Mouse (Mus musculus): Measurements from ENCODE around the gene Bpifb9a.
"Not testable (repeated sequence)": the region's sequence is repeated elsewhere in the genome, so short reads cannot be mapped to it uniquely, and the experiment has no call there.

The Bpifb9a gene

GRCm38 (mm10) chr2:154257554-154257953, at the start of gene Bpifb9a:
Gene Bpifb9a, plus strand, starts transcription at chr2:154257854.
- not testable (repeated sequence) for DNase-seq (ENCODE audit: low spot score in 2 of 2)

DNA sequence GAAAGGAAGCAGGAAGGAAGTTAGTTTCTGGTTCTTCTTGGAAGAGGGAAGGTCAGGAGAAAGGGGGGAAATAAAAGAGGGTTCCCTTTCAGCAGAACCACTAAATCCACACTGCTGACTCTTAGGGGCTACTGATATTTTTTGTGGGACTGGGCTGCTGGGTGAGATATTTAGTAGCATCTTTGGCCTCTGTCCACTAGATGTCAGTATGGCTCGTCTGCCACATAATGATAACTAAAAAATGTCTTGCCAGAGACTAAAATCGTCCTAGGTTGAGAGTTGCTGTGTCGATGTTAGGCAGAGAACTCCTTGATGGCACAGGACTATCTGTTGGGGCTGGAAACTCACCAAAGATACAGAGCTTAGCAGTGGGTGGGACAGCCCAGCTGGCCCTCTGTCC, 48.5 kb upstream of the Bpifb9a start:
- DNase-seq (ENCODE audit: low spot score in 2 of 2): peak in 1 of 2 experiments; percentile 29

- DNase-seq (ENCODE audit: low spot score in 2 of 2): no peak
Observed at GRCm38 (mm10) chr2:154211121-154211520, 46.5 kb upstream of the Bpifb9a start.

GRCm38 (mm10) chr2:154211881-154212280, 45.8 kb upstream of the Bpifb9a start:
- DNase-seq (ENCODE audit: low spot score in 2 of 2): peak; percentile 68 to 83

DNA sequence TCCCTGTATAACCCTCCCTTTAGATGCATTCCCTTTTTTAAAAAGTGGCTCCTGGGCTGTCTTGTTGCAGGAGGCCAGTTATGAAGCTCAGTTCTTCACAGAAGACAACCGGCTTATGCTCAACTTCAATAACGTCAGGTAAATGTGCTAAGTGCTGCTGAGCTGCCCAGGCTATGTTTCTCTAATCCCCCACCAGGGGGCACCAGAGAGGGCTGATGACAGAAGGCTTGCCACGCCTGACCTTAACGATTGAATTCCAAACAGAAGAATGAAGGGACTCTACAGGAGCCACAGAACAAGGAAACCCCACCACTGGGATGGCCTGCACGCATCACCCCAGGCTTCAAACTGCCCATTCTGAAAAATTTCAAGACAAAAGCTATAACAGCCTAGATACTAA, 42.5 kb upstream of the Bpifb9a start:
- DNase-seq (ENCODE audit: low spot score in 2 of 2): peak; percentile 47 to 58

DNA sequence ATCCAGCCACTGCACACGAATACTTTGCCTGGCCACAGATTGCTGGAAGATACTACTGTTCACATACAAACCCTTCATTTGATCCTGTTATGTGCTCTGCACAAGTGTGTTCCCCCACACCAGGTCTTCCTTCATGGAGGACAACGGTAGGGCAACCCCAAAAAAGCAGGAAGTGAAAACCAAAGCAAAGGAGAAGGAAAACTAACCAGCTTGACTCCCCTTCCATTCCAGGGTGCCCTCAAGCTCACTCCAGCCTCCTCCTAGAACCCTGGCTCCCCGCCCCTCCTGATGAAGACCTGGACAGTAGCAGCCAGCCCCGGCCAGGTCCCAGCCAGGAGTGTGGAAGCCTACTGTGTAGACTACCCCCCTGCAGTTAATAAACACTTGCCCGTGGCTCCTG, 37.7 kb upstream of the Bpifb9a start:
- no peak for DNase-seq (ENCODE audit: low spot score in 2 of 2)

DNA sequence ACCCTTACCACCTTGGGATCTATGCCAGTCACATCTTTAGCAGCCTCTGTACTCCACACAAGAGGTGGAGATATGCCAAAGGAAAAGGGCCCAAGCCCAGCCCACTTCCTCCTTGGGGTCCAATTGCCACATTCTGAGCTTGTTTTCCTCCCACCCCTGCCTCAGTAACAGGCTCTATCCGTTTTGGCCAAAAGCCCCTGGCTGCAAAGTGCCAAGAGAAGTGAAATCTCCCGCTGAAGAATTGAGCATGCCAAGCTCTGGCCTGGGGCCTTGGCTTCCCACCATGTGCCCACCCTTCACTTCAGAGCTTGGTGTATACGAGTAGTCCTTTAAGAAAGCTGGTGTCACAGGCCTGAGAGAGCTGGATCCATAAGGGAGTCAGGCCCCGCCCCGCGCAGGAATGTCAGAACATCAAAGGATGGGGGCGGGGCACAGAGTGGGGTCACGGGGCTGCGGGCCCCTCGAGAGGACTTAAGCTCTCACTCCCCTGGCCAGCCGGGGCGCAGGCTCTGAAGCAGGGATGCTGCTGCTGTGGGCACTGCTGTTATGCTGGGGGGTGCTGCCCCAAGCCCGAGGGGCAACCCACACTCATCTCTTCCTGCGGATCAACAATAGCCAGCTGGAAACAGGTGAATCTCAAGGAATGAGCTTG, 34.3 kb upstream of the Bpifb9a start, which contains the start of gene Bpifb5:
Gene Bpifb5 (plus strand): TSS at position 478 of the 652 bp plus-strand sequence.
- DNase-seq (ENCODE audit: low spot score in 2 of 2): no peak

GRCm38 (mm10) chr2:154223917-154224273, 33.8 kb upstream of the Bpifb9a start:
- no peak for DNase-seq (ENCODE audit: low spot score in 2 of 2)

GRCm38 (mm10) chr2:154226991-154227390, 30.7 kb upstream of the Bpifb9a start:
- no peak for DNase-seq (ENCODE audit: low spot score in 2 of 2)

GRCm38 (mm10) chr2:154227830-154228229, 29.8 kb upstream of the Bpifb9a start:
- no peak for DNase-seq (ENCODE audit: low spot score in 2 of 2)

DNA sequence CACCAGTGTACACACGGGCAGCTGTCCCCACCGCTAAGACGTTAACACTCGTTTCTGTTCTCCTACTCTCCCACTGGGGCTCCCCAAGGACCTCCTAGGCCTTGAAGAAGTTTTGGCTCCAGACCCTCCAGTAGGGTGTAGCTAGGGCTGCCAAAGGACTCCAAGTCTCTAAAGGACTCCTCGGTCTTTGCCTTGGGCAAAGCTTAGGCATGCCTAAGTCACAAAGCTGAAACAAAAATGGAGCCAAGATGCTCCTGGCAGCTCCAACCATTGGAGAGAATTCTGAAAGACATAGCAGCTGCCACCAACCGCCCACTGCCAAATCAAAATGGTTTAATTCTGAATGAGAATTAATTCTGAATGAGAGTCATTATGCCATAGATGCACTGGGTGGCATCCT, 24.2 kb upstream of the Bpifb9a start:
- peak in 1 of 2 experiments; percentile 33 for DNase-seq (ENCODE audit: low spot score in 2 of 2)

GRCm38 (mm10) chr2:154240771-154241170, 16.9 kb upstream of the Bpifb9a start:
- DNase-seq (ENCODE audit: low spot score in 2 of 2): no peak

- not testable (repeated sequence) for DNase-seq (ENCODE audit: low spot score in 2 of 2)
Observed at GRCm38 (mm10) chr2:154242726-154243125, 14.9 kb upstream of the Bpifb9a start.

DNA sequence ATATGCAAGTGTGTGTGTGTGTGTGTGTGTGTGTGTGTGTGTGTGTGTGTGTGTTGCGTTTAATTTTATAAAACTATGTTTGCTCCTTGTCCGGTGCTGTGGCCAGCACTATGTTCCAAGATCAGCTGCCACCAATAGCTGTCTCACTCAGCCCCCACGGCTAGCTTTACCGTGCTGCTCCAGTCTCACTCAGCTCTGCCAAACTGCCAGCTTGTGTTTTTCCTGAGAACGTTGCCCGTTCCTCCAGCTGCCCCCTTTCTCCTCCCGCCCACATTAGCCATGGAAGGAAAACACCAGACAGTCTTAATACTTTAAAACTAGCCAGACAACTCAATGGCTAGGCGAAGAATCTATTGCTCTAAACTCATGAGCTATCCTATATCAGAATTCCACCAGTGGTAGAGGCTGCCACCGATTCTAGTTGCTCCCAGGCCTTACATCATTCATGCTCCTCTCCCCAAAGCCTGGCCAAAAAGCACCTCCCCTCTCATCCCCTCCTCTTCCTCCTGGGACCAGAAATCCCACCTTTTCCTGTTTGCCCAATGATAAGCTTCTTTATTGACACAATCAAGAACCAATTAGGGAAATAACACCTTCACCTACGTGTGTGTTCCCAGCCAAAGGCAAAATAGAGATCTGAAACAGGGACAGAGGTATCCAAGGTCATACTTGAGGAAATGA, 14.2 kb upstream of the Bpifb9a start:
- peak; percentile 56 to 64 for DNase-seq (ENCODE audit: low spot score in 2 of 2)

GRCm38 (mm10) chr2:154245322-154245721, 12.3 kb upstream of the Bpifb9a start:
- no peak for DNase-seq (ENCODE audit: low spot score in 2 of 2)

- not testable (repeated sequence) for DNase-seq (ENCODE audit: low spot score in 2 of 2)
Observed at GRCm38 (mm10) chr2:154255254-154255653, 2.4 kb upstream of the Bpifb9a start.

- DNase-seq (ENCODE audit: low spot score in 2 of 2): no peak
Observed at GRCm38 (mm10) chr2:154255770-154256169, 1.9 kb upstream of the Bpifb9a start.

GRCm38 (mm10) chr2:154264397-154264796, 6.7 kb downstream of the Bpifb9a start:
- not testable (repeated sequence) for DNase-seq (ENCODE audit: low spot score in 2 of 2)

DNA sequence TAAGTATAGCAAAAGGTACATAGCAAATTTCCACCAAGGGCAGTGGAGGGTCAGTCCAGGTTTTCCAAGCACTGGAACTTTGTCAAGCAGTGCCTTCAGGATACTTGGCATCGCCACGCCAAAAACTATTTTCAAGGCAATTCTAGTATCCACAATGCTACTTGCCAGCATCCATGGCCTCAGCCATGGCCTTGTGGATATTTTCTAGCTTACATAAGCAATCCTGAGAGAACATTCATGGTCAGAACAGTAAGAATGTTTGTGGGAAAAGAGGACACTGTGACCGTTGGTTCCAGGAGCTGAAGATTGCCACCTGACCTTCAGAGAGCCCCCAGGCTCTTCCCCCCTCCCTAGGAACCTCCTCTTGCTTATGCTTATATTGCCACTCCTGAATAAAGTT, 34.2 kb downstream of the Bpifb9a start:
- DNase-seq (ENCODE audit: low spot score in 2 of 2): not testable (repeated sequence)

- DNase-seq (ENCODE audit: low spot score in 2 of 2): no peak
Observed at GRCm38 (mm10) chr2:154292833-154293232, 35.2 kb downstream of the Bpifb9a start.

- DNase-seq (ENCODE audit: low spot score in 2 of 2): peak; percentile 43 to 60
Observed at GRCm38 (mm10) chr2:154294746-154295145, 37.1 kb downstream of the Bpifb9a start.

- peak; percentile 27 to 32 for DNase-seq (ENCODE audit: low spot score in 2 of 2)
Observed at GRCm38 (mm10) chr2:154300496-154300895, 42.8 kb downstream of the Bpifb9a start.

DNA sequence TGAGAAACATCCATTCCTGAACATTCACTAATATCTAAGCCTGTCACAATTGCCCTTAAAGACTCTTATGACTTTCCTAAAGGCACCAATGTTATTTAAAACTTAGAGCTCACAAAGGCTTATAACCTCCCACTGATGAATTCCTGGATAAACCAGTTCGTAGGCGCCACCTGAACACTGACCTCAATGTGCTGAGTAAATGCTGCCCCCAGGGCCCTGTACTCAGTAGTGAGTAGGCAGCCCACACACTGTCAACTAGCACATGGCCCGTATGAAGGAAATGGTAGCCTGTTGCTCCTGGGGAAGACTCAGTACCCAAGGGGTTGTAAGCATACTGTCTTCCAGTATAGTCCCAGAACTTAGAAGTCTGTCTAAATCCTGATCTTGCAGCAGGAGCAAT, 44.1 kb downstream of the Bpifb9a start:
- no peak for DNase-seq (ENCODE audit: low spot score in 2 of 2)
